Mouse (Mus musculus): ENCODE results near the gene Pitpnm3.

Pitpnm3 gene

DNA sequence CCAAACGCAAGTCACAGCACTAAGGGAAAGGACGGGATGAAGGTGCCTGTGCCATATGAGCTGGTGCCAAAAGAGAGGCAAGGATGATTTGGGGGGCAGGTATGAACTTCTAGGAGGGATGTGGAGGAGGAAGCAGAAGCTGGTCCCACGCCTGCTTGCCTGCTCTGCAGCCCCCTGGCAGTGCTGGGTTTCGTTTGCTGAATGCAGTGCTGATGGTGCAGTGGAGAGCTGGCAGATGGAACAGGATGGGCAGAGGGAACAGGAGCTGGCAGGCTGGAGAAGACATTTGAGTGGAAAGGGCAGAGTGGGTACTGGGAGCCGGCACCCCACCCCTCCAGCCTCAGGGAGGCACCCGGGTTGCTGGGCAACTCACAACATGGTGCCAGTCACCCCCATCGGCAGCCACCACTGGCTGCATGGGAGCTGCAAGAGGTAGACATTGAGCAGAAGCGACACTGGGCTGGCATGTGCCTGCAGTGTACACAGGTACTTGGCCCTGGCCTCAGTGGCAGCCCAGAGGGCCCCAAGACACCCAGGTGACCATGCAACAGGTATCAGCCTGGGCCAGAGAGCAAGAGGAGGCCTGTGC is 86.3 kb downstream of the Pitpnm3 start:
- DNase-seq = no peak

GRCm38 (mm10) chr11:72048730-72049129 is 86.8 kb downstream of the Pitpnm3 start:
- DNase-seq = no peak

- DNase-seq = no peak
These were observed 91.3 kb downstream of the Pitpnm3 start for GRCm38 (mm10) chr11:72044231-72044630.

DNA sequence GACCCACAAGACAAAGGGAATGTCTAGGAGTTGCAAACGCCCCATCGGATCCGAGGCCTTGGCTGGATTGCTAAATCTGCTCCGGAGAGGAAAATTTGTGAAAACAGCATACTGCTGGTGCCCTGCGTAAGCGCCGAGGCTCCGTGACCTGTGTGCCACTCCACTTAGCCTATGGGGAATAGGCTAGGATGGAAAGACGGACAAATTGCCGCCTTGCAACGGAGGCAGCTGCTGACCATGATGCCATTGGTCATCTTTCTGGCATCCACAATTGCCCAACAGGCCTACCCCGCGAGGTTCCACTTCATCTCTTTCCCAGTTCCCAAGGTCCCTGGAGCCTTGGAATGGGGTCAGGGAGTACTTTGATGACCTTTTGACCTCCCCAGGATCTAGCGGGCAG is 92.9 kb downstream of the Pitpnm3 start:
- no peak for DNase-seq

GRCm38 (mm10) chr11:72041768-72042607 is 93.6 kb downstream of the Pitpnm3 start, which contains the start of gene Pimreg:
TSS of gene Pimreg (plus strand) at chr11:72042032.
- peak; percentile 60 for DNase-seq

DNA sequence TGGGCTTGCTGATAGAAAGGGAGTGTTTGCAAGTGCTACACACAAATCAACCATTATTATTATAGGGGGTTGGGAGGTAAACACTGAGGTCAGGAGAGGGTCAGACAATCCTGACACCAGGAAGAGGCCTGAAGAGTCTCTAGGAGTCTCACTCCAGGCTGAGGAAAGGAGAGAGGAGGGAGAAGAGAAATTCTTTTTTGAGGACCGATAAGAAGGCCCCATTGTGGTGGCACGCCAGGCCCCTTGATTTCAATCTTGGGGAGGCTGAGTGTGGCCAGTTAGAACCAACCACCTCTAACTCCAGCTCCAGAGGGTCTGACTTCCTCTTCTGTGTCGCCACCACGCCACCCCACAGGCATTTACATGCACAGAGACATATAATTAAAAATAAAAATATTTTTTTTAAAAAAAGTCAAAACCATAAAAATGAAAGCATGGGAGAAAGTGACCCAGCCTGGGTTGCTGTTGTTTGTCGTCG is 94.2 kb downstream of the Pitpnm3 start:
- DNase-seq = no peak

DNA sequence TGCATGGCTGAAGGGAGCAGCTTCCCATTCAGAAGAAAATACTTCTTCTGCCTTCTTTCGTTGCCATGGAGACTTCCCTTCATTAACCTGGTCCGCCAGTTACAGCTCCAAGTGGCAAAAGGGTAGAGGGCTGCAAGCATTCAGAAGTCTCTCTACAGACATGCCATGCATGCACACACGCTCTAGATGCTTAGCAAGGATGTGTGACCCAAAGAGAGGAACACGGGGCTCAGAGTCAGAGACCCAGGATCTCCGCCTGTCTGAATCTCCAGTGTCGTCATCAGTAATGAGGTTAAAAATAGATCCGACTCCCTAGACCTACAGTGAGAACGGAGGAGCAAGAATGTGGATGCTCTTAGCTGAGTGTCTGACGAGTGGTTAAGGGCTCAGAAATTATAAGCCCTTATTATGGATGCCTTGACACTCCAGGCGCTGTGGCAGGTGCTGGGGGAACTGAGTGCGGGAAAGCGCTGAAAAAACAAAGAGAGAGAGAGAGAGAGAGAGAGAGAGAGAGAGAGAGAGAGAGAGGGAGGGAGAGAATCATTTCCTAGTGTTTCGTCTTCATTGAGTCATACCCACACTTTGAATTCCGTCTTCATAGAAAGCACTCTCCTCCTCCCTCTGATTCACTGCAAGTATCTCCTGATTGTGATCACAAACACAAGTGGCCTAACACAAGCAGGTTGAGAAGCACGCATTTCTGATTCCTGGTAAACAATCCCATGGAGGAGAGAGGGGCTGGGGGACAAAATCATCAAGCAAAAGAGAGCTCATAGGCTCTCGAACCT is 95.8 kb downstream of the Pitpnm3 start:
- DNase-seq = no peak

DNA sequence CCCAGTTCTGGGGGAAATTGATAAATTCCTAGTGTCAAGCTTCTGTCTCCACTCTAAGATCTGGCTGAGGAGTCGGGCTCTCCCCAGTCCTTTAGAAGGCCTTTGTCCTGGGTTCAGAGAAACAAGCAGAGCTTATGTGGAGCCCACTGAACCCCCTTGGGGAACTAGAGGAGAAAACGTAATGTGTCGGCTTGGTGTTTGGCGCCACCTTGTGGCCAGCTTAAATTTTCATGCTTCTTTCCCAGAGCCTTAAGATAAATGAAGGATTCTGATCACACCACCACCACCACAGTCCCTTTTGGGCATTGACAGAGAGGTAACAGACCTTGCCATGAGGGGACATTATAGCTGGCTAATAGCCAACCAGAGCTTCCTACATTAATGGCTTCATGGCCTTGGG is 97.6 kb downstream of the Pitpnm3 start:
- peak; percentile 75 for DNase-seq

DNA sequence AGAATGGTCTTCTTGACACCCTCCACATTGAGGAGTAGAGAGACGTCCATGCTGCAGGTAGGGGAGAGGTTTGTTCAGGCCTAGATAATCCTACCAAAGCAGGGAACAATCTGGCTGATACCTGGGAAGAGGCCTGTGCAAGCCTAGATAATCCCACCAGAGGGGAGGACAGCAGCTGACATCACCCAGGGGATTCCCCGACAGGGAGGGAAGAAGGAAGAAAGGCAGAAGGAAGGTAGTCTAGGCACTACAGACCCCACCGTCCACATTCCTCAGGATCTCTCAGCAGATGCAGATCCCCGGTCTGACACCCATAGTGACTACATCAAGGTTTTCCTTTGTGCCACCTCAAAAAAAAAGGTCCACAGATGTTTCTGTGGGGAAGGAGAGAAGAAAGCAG is 98.2 kb downstream of the Pitpnm3 start, which contains the start of gene Aipl1:
TSS of gene Aipl1 (minus strand) at position 101 of the 400 bp plus-strand sequence.
- DNase-seq = no peak

GRCm38 (mm10) chr11:72032589-72032988 is 103.0 kb downstream of the Pitpnm3 start:
- no peak for DNase-seq

- no peak for DNase-seq
These were observed 103.5 kb downstream of the Pitpnm3 start for GRCm38 (mm10) chr11:72032091-72032490.

DNA sequence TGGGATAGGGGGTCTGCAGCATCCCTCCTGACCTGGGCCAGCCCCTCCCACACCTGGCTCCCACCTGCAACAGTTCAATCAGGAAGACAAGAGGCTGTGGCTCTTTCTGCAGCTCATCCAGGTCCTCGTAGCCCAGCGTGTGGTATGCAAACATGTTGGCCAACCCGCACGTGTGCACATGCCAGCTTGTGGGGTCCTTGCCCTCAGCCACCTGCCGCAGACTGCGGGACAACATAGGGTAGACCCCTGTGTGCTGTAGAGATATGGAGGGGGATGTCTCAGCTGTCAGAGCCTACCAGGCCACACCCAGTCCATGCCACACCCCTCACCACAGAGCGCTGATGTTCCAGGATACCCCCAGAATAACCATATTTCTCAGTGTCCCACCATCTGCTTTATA is 104.2 kb downstream of the Pitpnm3 start:
- DNase-seq = no peak

- no peak for DNase-seq
These were observed 106.4 kb downstream of the Pitpnm3 start for GRCm38 (mm10) chr11:72029143-72029542.

- DNase-seq = no peak
These were observed 107.7 kb downstream of the Pitpnm3 start for GRCm38 (mm10) chr11:72027836-72028235.

GRCm38 (mm10) chr11:72026516-72026915 is 109.1 kb downstream of the Pitpnm3 start:
- no peak for DNase-seq

DNA sequence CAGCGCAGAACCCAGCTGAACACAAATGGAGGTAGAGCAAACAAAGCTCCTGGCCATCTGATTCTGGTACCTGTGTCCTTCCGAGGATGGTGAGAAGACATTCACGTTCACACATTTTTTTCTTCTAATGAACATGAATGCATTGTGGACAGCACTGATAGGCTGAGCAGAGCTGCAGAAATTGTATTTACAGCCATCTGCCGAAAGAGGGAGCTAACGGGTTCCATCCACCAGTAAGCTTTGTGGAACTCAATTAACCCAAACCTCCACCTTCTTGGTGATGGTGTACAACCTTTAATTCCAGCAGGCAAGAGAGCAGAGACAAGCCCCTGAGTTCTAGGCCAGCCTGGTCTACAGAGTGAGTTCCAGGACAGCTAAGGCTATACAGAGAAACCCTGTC is 109.7 kb downstream of the Pitpnm3 start:
- DNase-seq = no peak

DNA sequence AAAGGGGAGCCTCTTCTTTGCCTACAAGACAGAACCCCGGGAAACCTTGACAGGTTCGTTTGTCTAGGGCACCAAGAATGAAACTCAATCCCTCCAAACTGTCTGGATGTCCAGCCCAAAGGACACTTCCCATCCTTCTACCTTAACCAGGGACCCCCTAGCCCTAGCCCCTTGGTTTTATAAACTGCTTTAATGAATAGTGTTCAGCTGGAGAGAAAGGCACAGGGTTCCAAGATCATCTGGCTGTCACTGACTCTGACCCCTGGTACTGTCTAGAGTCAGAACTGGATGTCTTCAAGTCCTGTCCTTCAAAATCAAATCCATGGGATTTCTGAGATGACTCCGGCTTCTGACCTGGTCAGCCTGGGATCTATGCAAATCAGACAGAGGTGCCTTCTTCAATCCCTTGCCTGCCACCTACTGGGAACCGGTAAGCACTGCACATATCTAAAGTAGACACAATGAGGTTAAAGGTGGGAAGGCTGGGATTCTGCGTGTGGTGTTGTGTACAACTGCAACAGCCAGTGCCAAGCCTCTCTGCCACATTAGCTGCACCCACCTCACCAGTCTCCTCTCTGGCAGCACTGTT is 111.3 kb downstream of the Pitpnm3 start:
- peak; percentile 73 for DNase-seq

DNA sequence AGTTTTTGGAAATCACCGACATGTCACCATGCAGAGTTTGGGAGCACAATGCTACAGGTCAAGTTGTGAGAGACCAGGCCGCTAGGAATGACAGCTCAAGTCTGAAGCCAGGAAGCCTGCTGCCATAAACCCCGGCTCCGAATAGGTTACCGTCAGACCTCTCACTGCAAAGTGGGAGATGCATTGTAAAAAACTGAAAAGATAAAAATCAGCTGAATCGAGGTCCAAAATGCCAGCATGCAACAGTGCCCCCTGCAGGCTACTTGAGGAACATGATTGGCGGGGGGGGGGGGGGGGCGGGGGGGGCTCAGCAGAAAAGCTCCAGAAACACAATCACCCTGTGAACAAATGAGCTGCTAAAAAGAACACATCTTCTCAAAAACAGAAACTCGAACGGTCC is 112.0 kb downstream of the Pitpnm3 start:
- DNase-seq = no peak

DNA sequence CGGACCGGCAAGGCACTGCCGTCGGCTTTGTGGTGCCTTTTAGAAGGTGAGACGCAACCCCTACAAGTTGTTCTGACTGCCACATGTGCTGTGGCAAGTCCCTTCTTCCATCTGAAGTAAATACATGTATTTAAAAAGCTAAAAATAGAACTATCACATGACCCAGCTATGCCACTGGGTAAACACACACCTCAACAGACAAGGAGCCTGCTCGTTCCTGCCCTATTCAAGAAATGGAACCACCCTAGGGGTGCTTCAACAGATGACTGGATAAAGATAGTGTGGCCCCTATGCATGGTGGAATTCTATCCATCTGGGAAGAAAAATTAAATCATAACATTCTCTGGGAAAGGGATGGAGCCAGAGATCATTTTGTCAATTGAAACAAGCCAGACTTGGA is 112.8 kb downstream of the Pitpnm3 start:
- no peak for DNase-seq

DNA sequence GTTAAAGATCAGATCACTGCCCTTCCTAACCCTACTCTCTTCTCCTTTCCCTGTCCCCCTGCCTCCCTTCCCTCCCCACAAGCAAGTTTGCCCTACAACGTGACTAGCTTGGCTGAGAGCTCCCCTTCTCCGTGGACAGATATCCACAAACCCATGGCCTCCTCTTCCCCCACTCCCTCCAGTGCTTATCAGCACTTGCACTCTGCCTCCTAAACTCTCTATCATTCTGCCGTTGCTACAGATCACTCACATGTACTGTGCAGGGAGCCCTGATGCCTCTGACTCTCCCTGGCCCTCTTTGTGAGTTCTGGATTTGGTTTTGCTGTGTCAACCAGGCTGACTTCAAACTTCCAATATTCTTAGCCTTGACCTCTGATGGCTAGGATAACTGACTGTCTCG is 114.6 kb downstream of the Pitpnm3 start:
- DNase-seq = no peak

DNA sequence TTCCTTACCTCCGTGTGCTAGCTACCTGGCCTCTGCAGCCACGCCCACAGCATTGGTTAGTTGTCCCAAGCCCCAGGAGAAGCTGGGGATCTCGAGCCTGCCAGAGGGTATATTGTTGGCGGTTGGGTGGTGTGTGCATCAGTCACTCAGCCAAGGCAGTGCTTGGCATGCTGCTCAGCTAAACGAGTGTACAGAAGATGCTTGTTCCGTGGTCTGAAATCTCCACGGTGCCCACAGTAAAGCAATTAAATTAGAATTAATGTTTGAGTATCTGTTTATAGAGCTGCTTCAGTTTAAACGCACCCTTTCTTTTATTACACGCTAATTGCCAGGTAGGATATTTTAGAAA is 118.4 kb downstream of the Pitpnm3 start:
- no peak for DNase-seq

- no peak for DNase-seq
These were observed 118.9 kb downstream of the Pitpnm3 start for GRCm38 (mm10) chr11:72016518-72017252.
